Mouse (Mus musculus) layer of hippocampus, adult 2 months (tissue): Measurements from ENCODE around the gene Oscar. TPM values are rescaled to one million over a fixed set of nuclear protein-coding genes. Genes with fewer than 3 reads are reported as not detected.
"Not testable (repeated sequence)": the region's sequence is repeated elsewhere in the genome, so short reads cannot be mapped to it uniquely, and the experiment has no call there.

Experiments used
- DNase-seq, 2 experiments: peaks; one replicate each; pipeline ENCODE4 v3.0.0; 2022; ENCODE audit warnings: low spot score in 2 of 2
- H3K27ac ChIP-seq: fragments of 200-600 bp; 2 replicates; pipeline ENCODE4 v1.8.1; 2022
- H3K4me3 ChIP-seq: fragments of 200-600 bp; 2 replicates; pipeline ENCODE4 v1.8.1; 2022; ENCODE audit warnings: mild to moderate bottlenecking
- CTCF ChIP-seq: fragments of 200-600 bp; conservative IDR thresholded peaks from 2 replicates; pipeline ENCODE4 v1.8.1; 2022; ENCODE audit warnings: antibody characterized with exemption, mild to moderate bottlenecking, moderate library complexity
- total RNA-seq, 2 experiments: library from RNA; stranded (reverse); gene quantifications; 2 replicates each; pipeline ENCODE4 v1.2.3; 2021

Oscar gene
- total RNA-seq, 2 experiments from 2014 or later = 0.56 to 1.5 TPM

GRCm38 (mm10) chr7:3601119-3601518 lies 14.8 kb downstream of the Oscar start:
- no peak overlapping the region for H3K4me3 ChIP-seq
- DNase-seq = peak; percentile 69 to 74
- no peak overlapping the region for H3K27ac ChIP-seq
- peak; percentile 97 for TF ChIP-seq CTCF

- H3K4me3 ChIP-seq, DNase-seq, H3K27ac ChIP-seq: not testable (repeated sequence)
Observed at GRCm38 (mm10) chr7:3597755-3598154, 18.2 kb downstream of the Oscar start.

GRCm38 (mm10) chr7:3595146-3595545 lies 20.8 kb downstream of the Oscar start:
- no peak for TF ChIP-seq CTCF

GRCm38 (mm10) chr7:3594686-3595085 lies 21.3 kb downstream of the Oscar start:
- no peak for DNase-seq
- Histone ChIP-seq H3K27ac (no peak overlapping the region), H3K4me3 (no peak overlapping the region)
- no peak for TF ChIP-seq CTCF

More at GRCm38 (mm10) chr7:3595146-3595545, 20.8 kb downstream of the Oscar start:
- DNase-seq = no peak
- Histone ChIP-seq H3K4me3 (no peak overlapping the region), H3K27ac (no peak overlapping the region)

- Histone ChIP-seq H3K4me3 (no peak overlapping the region), H3K27ac (no peak overlapping the region)
- TF ChIP-seq CTCF = no peak
- DNase-seq = no peak
Observed at GRCm38 (mm10) chr7:3593855-3594254, 22.1 kb downstream of the Oscar start.

- DNase-seq = no peak
- Histone ChIP-seq H3K4me3 (no peak overlapping the region), H3K27ac (no peak overlapping the region)
- peak; percentile 47 for TF ChIP-seq CTCF
Observed at GRCm38 (mm10) chr7:3591534-3591933, 24.4 kb downstream of the Oscar start.

GRCm38 (mm10) chr7:3590550-3590949 lies 25.4 kb downstream of the Oscar start:
- DNase-seq = no peak
- Histone ChIP-seq H3K27ac (no peak overlapping the region), H3K4me3 (no peak overlapping the region)
- TF ChIP-seq CTCF = no peak

- DNase-seq = no peak
- no peak for TF ChIP-seq CTCF
- Histone ChIP-seq H3K27ac (peak overlapping the region; percentile 65; the same call in 1 of the 2 replicates), H3K4me3 (no peak overlapping the region)
Observed at GRCm38 (mm10) chr7:3587292-3587691, 28.7 kb downstream of the Oscar start.

- H3K27ac ChIP-seq = peak overlapping the region; percentile 64; the same call in 1 of the 2 replicates
- TF ChIP-seq CTCF = no peak
- H3K4me3 ChIP-seq = no peak overlapping the region
- DNase-seq = no peak
Observed at GRCm38 (mm10) chr7:3586255-3586654, 29.7 kb downstream of the Oscar start.

- Histone ChIP-seq H3K4me3 (no peak overlapping the region), H3K27ac (peak overlapping the region; percentile 64; the same call in 1 of the 2 replicates)
- no peak for TF ChIP-seq CTCF
- DNase-seq = peak in 1 of 2 experiments; percentile 26
Observed at GRCm38 (mm10) chr7:3585763-3586162, 30.2 kb downstream of the Oscar start.

- DNase-seq = no peak
- no peak overlapping the region for H3K27ac ChIP-seq
- TF ChIP-seq CTCF = no peak
- no peak overlapping the region for H3K4me3 ChIP-seq
Observed at GRCm38 (mm10) chr7:3580029-3580428, 35.9 kb downstream of the Oscar start.

GRCm38 (mm10) chr7:3578952-3579546 lies 36.9 kb downstream of the Oscar start:
- Histone ChIP-seq H3K27ac (no peak overlapping the region), H3K4me3 (no peak overlapping the region)
- no peak for TF ChIP-seq CTCF
- no peak for DNase-seq

GRCm38 (mm10) chr7:3578196-3578595 lies 37.8 kb downstream of the Oscar start:
- peak; percentile 45 for TF ChIP-seq CTCF
- DNase-seq = no peak
- H3K4me3 ChIP-seq = no peak overlapping the region
- H3K27ac ChIP-seq = no peak overlapping the region

GRCm38 (mm10) chr7:3576354-3577124 lies 39.4 kb downstream of the Oscar start:
- no peak for DNase-seq
- Histone ChIP-seq H3K4me3 (no peak overlapping the region), H3K27ac (no peak overlapping the region)
- no peak for TF ChIP-seq CTCF
